Mouse (Mus musculus) cortical plate, adult 2 months (tissue): Measurements from ENCODE around the gene Efna1.

ENCODE experiments used
- CTCF ChIP-seq: fragments of 200-500 bp; IDR thresholded peaks from 2 replicates; pipeline ENCODE4 v1.5.1; 2011; ENCODE audit warnings: mild to moderate bottlenecking, control low read depth, low read length; ENCODE audit not compliant: insufficient read depth; ENCODE audit errors: extremely low read depth
- POLR2A ChIP-seq: fragments of 200-500 bp; IDR thresholded peaks from 2 replicates; pipeline ENCODE4 v1.6.1; 2011; ENCODE audit warnings: mild to moderate bottlenecking, low read length, control low read depth; ENCODE audit not compliant: insufficient read depth; ENCODE audit errors: extremely low read depth

GRCm38 (mm10) chr3:89327371-89327870 lies 46.5 kb upstream of the Efna1 start:
- TF ChIP-seq POLR2A (no peak), CTCF (no peak)
